Mouse (Mus musculus): ENCODE data around the gene Gm6034.

GRCm38 (mm10) chr17:36000349-36000748, 42.4 kb upstream of the Gm6034 start:
- TF ChIP-seq CTCF (IDR thresholded peaks at IDR 0.05) (no peak), EP300 (IDR thresholded peaks at IDR 0.05) (no peak)

Measured in lung, postnatal 0 days (tissue).